Mouse (Mus musculus): ENCODE measurements around the gene Trim80.
A peak's percentile ranks its signal among the peaks of the same experiment; 100 is the strongest.

Trim80 gene

DNA sequence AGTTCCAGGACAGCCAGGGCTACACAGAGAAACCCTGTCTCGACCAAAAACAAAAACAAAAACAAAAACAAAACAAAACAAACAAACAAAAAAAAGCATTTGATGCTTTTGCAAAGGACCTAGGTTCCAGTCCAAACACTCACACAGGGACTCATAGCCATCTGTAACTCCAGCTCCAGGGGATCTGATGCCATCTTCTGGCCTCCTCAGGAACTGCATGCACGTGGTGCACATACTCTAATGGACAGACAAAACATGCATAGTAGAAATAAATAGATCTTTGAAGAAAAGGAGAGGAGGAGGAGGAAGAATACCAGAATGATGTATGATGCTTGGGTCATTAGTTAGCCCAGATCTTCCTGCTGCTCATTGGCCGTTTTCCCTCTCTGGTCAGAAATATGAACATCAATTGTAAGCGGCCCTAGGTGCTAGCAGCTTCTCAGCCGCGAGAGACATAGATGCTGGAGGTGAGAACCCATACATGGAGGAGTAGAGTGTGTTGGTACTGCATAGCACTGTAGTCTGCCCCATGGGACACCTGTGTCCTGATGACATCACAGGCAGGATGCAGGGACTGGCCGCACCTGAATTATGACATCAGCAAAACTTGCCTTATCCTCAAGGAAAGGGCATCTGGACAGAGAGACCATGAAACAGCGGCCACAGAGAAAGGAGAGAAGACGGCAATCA is at the start of gene Trim80:
TSS of gene Trim80 (plus strand) at position 640 of the 690 bp plus-strand sequence.
- DNase-seq (ENCODE audit: low read depth, low spot score), result no peak

DNA sequence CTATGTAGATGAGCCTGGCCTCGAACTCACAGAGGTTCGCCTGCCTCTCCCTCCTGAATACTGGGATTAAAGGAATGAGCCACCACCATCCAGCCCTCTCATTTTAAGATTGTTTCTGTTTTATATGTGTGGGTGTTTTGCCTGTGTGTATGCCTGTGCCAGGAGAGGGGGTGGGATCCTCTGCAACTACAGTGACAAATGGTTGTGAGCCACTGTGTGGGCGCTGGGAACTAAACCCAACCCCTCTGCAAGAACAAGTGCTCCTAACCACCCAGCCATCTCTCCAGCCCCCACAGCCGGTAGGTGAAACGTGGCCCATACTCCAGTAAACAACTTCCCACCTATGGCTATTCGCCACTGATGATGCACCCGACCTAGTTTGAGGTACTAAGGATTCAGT is 49.0 kb upstream of the Trim80 start:
- no peak for DNase-seq (ENCODE audit: low read depth, low spot score)

DNA sequence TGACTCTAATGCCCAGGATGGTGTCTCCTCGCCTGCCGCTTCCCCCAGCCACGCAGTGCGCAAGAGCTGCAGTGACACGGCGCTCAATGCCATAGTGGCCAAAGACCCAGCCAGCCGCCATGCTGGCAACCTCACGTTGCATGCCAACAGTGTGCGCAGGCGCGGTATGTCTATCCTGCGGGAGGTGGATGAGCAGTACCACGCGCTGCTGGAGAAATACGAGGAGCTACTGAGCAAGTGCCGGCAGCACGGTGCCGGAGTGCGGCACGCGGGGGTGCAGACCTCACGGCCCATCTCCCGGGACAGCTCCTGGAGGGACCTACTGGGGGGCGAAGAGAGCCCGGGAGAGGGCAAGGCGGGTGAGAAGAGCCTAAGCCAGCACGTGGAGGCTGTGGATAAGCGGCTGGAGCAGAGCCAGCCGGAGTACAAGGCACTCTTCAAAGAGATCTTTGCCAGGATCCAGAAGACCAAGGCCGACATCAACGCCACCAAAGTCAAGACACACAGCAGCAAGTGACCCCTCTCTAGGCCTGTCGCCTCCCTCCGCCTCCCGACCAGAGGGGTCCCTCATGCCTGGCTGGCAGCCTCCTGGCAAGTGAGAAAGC is 46.5 kb upstream of the Trim80 start:
- no peak for DNase-seq (ENCODE audit: low read depth, low spot score)

DNA sequence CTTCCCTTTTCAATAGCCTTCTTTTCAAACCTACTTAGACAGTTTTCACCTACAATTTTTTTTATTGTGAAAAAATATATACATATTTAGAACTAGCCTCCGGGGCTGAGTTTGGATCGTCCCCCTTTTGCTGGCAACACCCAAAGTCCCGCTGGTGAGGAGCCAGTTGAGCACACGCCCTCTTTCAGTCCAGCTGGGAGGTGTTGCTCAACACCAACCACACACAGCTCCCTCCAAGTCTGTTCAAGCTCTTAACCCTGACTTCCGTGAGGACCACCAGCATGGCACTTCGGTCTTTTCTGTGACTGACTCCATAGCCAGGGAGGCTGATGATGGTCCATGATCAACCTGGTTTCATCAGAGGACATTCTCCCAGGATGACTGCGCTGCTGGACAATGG is 42.3 kb upstream of the Trim80 start:
- no peak for DNase-seq (ENCODE audit: low read depth, low spot score)

DNA sequence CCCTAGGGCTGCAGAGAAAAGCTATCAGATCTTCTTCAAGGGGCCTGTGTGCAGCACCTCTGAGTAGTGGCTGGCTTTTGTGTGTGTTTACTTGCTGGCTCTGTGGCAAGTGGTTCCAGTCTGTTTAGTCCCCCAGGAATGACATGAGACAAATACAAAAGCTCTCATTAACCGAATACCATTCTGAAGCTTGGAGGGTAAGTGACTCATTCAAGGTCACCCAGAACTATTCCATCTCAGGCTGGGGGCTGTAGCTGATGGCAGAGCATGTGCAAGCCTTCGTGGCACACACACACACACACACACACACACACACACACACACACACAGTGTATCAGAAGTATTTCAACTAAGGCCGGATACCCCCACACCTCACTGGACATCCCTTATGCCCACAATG is 40.2 kb upstream of the Trim80 start:
- no peak for DNase-seq (ENCODE audit: low read depth, low spot score)

DNA sequence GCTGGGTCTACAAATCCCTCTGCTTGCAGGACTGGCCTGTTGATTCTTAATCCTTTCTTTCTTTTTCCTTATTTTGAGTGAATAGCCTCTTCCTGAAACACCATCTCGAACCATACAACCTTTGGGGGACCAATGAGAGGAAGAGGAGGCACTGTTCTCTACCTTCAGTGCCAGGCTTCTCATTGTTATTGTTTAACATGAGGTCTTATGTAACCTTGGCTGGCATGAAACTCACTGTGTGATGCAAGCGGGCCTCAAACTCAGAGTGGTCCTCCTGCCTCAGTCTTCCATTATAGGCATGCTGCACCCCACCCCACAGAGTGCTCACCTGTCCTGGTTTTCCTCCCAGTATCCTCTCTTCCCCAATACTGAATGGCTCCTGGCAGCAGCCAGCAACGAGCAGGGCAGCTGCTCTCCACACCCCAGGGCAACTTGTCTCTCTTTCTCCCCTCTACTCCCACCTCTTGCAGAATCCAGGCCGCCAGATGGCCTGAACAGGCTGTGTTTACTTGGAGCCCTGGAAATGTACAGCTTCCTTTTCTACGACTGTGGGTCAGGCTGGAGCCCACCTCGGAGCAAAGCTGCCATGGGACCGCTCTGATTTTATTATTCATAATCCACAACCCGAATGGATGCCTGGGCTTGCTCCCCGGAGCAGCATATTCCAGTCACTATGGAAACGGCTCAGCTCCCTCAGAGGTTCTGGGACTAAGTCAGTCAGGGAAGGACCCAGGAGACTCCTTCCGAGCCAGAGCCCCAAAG is 39.5 kb upstream of the Trim80 start:
- DNase-seq (ENCODE audit: low read depth, low spot score), result peak; percentile 12

DNA sequence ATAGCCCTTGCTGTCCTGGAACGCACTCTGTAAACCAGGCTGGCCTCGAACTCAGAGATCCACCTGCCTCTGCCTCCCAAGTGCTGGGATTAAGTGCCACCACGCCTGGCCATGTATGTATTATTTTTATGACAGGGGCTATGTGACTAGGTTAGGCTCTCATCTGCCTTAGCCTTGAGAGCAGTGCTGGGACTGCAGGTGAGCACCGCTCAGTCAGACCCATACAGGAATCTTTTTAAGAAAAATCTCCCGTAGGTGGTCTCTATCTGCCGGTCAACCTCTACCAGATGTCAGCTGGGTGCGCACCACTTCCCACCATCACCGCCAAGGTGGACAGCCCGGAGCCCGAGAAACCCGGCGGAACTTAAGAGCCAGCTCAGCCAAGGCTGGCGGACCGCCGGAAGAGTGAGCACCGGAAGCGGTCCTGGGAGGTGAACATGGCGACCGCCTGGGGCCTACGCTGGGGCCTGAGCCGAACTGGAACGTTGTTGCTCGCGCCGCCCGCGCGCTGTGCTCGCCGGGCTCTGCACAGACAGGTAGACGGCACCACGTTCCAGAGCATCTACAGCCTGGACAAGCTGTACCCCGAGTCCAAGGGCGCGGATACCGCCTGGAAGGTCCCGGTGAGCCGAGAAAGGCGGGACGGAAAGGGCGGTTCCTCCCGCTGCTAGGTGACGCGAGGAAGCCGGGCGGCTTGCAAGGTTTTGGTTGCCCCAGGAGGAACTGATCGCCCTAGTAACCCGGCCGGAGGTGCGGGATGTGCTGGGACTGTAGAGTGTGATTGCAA is 36.8 kb upstream of the Trim80 start, which contains the start of gene Mrpl58:
TSS of gene Mrpl58 (plus strand) at position 415 of the 787 bp plus-strand sequence.
- DNase-seq (ENCODE audit: low read depth, low spot score), result peak; percentile 88

DNA sequence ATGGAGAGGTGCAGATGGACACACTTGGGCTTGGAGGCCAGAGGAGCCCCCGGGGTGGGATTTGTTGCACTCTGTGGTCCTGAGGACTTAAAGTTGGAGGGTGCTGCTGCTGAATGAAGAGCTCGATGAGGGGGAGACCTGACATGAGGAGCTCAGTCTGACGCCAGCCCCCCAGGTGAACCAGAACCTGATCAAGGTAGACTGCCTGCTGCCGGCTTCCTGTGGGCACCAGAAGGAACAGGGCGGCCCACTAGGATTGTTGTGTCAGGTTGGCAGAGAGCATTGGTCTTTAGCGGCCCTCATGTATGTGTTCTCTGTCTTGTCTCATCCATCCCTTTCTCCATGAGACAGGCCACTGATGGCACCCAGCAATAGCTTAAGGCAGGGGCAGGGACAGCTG is 34.6 kb upstream of the Trim80 start:
- no peak for DNase-seq (ENCODE audit: low read depth, low spot score)

DNA sequence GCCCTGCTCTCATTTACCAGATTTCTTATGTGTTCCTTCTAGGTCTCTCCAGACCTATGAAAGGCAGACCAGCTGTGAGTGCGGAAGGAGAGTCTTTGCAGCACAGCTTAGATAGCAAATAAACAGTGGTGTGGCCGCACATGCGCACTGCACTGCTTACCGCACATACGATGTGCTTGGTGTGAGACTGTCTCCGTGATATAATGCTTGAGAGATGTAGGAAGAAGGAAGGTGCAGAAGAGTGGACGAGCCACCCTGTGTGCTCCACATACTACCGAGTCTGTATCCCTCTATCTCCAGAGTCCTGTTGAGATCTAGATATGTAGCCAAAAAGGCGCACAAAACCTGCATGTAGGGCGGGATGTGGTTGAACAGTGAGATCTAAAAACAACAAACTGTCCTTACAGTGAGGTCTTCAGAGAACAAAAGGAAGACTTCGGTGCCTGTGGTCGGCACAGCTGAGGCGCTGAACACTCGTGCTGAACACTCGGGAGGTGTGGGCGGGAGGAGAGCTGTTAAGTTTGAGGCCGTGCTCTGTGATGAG is 33.4 kb upstream of the Trim80 start:
- DNase-seq (ENCODE audit: low read depth, low spot score), result no peak

DNA sequence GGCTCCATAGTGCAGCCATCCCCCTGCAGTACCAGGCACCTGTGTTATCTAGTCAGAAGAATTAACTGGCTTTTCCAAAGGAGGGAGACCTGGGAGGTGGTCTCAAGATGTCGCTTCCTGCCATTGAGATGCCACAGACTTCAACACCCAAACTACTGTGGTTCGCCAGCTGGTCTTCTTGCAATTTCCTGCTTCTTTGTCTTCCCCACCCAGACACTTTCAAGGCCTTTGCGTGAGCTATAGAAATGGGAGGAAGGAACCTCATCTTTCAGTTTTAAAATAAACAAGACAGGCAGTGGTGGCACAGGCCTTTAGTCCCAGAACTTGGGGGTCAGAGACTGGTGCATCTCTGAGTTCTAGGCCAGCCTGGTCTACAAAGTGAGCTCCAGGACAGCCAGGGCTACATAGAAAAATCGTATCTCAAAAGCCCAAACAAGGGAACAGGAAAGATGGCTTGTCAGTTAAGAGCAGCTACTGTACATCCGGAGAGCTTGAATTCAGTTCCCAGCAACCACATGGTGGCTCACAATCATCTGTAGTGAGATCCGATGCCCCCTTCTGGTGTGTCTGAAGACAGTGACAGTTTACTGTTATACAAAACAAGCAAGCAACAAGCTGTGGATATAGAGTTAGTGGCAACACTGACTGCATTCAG is 32.0 kb upstream of the Trim80 start:
- no peak for DNase-seq (ENCODE audit: low read depth, low spot score)

DNA sequence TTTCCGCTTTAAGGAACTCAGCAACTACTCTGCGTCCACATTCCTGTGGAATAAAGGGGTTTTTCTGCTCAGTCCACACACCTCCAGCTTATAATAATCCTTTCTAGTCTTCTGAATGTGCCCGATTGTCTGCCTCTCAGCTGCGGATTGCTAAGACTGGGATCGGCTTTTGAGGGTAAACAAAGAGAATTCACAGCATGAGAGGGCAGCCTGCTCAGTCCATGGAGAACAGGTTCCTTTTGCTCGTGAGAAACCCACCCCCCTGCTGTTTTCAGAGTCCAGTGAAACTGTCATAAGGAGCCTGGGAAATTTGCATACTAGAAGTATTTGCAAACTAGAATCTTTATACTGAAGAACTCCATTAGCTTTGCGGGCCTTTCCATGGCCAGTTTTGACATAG is 30.8 kb upstream of the Trim80 start:
- no peak for DNase-seq (ENCODE audit: low read depth, low spot score)

DNA sequence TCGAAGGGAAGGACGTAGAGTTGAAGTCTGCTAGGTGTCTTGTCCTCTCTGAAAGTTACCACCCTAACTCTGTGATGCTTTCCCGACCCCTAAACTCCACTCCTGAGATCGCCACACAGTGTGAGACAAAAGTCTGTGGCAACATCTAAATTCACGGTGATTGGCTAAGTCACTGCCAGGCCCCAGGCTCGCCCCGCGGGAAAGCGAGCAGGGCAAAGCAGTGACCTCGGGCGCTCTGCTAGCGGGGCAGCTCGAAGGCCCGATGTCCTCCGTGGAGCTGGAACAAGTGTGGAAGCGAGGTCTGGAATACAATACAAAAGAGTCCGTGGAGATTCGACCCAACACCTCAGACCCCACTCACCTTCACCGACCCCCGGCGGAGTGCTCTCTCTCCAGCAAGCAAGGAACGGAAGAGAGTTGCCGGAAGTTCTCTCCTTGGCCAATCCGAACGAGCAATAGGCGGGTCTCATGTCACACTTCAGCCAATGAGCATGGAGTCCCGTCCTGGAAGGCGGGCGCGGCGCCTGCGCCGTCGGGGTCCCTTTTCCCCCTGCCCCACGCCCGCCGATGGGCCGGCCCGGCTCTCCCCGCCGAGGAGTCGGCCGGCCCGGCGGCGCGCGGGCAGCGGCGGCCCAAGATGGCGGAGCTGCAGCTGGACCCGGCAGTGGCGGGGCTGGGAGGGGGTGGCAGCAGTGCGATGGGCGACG is 20.7 kb upstream of the Trim80 start, which contains the start of the genes Atp5h and Kctd2:
TSS of gene Atp5h (minus strand) at position 432 of the 707 bp plus-strand sequence.
TSS of gene Kctd2 (plus strand) at position 598 of the 707 bp plus-strand sequence.
- DNase-seq (ENCODE audit: low read depth, low spot score), result peak; percentile 98

DNA sequence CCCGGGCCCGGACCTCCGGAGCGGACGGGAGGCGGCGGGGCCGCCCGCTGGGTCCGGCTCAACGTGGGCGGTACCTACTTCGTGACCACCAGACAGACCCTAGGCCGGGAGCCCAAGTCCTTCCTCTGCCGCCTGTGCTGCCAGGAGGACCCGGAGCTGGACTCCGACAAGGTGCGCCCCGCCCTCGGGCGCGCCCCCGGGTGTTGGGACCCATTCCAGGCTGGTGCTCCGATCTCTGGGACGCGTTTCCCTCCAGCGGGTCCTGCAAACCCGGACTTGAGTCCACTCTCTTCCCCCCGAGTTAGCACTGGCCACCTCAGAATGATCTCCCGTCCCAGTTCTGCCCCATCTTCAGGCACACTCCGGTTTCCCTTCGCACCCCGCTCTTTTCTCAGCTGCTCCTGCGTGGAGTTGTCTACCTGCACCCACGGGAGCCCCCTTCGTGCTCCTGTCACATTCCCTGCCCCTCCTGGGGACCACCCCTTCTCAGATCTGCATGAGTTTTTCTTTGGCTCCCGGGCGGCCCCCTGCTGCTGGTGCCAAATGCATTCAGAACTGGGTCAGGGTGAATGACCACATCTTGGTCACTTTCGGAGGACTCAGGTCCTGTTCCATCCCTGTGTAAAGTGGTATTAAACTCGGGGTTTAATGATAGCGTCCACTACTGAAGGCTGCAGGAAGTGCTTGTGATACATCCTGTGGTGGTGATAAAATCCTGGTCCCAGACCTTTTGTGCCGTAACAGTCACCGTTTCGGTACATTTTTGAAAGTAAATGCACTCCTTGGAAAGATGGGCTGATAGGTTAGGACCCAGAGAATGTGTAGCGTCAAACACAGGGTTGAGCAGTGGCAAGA is 19.8 kb upstream of the Trim80 start:
- no peak for DNase-seq (ENCODE audit: low read depth, low spot score)

DNA sequence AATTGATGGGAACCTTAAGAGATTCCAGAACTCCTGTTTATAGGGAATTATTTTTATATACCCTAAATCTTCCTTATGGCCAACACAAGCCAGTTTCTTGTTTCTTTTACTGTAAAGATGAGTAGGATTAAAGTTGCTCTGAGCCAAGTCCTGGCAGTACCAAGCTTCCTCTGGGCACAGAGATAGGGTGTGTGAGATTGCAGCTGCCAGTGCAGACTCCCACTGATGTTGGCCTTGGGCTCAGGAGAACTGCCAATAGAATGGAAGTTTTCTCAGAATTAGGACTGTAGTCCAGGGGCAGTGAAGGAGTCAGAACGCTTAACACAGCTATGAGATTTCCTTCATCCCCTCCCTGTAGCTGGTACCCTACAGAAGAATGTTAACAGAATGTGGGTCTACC is 19.0 kb upstream of the Trim80 start:
- no peak for DNase-seq (ENCODE audit: low read depth, low spot score)

DNA sequence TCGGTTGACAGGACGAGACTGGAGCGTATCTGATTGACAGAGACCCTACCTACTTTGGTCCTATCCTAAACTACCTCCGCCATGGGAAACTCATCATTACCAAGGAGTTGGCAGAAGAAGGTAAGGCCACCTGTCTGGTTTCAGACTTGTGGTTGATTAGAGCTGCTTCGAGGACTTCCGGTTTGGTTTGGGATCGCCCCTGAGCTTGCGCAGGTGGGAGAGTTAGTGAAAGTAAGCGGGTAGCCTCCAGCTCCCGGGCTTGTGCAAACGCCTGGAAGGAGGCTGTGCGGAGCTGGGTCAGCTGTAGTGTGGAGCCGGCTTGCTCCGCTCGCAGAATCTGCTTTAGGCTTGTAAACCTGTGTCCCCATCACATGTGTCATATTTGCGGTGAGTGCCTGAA is 18.4 kb upstream of the Trim80 start:
- no peak for DNase-seq (ENCODE audit: low read depth, low spot score)

DNA sequence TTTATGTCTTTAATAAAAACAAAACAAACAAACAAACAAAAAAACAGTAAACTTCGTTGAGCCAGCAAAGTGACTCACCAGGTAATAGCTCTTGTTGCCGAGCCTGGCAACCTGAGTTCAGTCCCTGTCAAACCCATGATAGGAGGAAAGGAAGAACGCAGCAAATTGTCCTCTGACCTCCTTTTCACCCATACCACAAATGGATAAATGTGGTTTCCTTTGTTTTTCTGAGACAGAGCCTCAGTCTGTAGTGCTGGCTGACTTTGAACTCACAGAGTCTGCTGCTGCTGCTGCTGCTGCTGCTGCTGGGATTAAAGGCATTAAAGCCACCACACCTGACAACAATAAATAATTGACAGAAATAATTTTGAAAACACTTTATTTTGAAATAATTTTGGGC is 17.3 kb upstream of the Trim80 start:
- no peak for DNase-seq (ENCODE audit: low read depth, low spot score)

DNA sequence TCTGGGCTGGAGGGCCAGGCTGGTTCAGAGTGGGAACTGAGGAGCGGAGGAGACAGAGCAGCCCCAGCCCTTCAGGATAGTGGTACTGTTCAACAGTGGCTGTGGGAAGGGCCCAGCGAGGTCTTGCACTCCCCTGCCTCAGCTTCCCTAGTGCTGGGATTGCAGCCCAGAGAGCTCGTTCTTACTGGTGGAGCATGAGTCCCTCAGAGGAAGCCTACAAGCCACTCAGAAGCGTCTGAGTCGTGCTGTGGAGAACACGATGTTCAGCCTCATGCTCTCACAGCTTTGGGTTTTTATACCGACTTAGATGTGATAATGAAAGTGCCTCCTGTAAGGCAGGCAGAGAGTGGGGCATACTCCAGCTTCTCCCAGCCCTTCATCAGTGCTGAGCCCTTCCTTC is 15.7 kb upstream of the Trim80 start:
- no peak for DNase-seq (ENCODE audit: low read depth, low spot score)

DNA sequence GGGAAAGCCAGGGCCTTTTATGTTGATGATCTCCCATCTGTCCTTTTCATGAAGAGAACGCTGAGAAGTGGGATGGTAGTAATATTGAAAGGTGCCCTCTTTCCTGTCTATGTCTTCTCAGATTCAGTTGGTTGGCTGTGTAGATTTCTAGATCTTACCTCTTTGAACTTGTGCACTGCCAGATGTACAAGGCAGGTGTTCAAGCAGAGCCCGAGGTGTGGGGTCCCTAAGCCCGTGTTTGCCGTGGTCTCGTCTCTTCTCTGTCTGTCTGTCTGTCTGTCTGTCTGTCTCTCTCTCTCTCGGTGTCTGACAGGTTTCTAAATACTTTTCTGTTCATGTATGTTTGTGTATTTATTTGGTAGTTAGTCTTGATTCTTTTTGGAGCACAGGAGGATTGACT is 14.7 kb upstream of the Trim80 start:
- no peak for DNase-seq (ENCODE audit: low read depth, low spot score)
